In the genomic region with DNA sequence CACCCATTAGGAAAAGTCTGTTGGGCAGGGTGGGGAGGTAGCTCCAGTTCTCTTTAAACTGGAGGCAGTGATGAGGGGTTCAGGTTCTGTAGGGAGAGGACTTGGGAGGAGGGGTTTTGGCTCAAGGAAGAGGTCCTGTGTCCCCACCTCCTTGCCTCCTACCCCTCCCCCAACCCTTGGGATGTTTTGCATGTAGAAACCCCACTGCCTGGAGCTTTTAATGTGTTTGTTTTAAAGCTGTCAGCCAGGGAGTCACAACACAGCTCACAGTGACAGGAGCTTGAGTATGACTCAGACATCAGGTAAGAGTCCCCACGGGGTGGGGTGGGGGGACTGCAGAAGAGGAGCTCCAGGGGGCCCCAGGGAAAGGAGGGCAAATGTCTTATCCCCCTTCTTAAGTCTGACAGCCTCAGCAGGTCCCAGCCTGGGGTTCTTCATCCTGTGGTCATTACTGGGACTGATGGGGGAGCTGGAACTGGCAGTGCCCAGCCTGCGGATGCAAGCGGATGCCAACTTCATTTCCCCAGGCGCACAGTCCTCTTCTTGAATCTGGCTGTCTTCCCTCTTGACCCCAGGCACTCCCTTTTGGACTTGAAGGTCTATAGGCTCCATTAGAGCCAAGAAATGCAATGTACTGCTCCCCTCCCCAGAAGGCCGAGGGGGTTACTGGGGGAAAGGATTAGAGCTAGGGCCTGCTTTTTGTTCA, we compare ENCODE assay signal across 15 mouse cellular contexts. TPM values are rescaled to one million over a fixed set of nuclear protein-coding genes. Genes with fewer than 3 reads are reported as not detected.
DNase-seq lines count a peak whose midpoint lies in the region; ATAC-seq and TF ChIP-seq lines count a peak whose summit lies in the region.
"Had no signal": no experiment of that assay in that cellular context is flagged by ENCODE, and none has a peak within 500 bp of the region (broad histone marks: within the 10 kb centered on the region; RNA-seq: fewer than 3 reads in every experiment).

No protein-coding gene starts in this region.

- H3K4me3 ChIP-seq in kidney, embryonic 16.5 days (ENCODE audit: low read length), result no peak overlapping the region
- no peak overlapping the region for H3K4me3 ChIP-seq in midbrain, embryonic 14.5 days (replicated peaks; ENCODE audit: low read depth, low read length)
- no peak overlapping the region for H3K4me3 ChIP-seq in lung, adult 2 months (replicated peaks; ENCODE audit: extremely low read depth, low read depth, low read length)
- H3K4me3 ChIP-seq: forebrain, embryonic 15.5 days; heart, embryonic 10.5 days; limb, embryonic 12.5 days had no signal

- 0 out of 2 replicates have a peak, but pooled peaks cover 5% of the 10 kb centered on the region for H3K36me3 ChIP-seq in kidney, embryonic 16.5 days (ENCODE audit: insufficient read depth, low read length)
- peaks cover 5% of the 10 kb centered on the region; the same call in 1 of the 2 replicates for H3K36me3 ChIP-seq in midbrain, embryonic 14.5 days (ENCODE audit: control insufficient read depth, insufficient read depth, low read length)
- H3K36me3 ChIP-seq: forebrain, embryonic 15.5 days; heart, embryonic 10.5 days; limb, embryonic 12.5 days had no signal

- H3K27ac ChIP-seq in kidney, embryonic 16.5 days (ENCODE audit: low read length), result peak overlapping the region; percentile 81
- no peak overlapping the region for H3K27ac ChIP-seq in midbrain, embryonic 14.5 days (replicated peaks; ENCODE audit: low read depth, low read length)
- H3K27ac ChIP-seq: forebrain, embryonic 15.5 days; heart, embryonic 10.5 days; limb, embryonic 12.5 days had no signal

- whole genome bisulfite sequencing in kidney, embryonic 16.5 days, result 56% methylated on average over 5 of the region's 5 CpGs
- WGBS in midbrain, embryonic 14.5 days, result 38% methylated on average over 5 of the region's 5 CpGs
- 64% methylated on average over 5 of the region's 5 CpGs for WGBS in lung, adult 2 months

- TF ChIP-seq POLR2A in lung, adult 2 months (IDR thresholded peaks at IDR 0.05; ENCODE audit: borderline replicate concordance, extremely low read depth, low read depth, low read length), result no peak

- no peaks in the 10 kb centered on the region for H3K9me3 ChIP-seq in kidney, embryonic 16.5 days (ENCODE audit: low read length)
- H3K9me3 ChIP-seq in midbrain, embryonic 14.5 days (ENCODE audit: control insufficient read depth, low read length), result no peaks in the 10 kb centered on the region
- H3K9me3 ChIP-seq: forebrain, embryonic 15.5 days; heart, embryonic 10.5 days; limb, embryonic 12.5 days had no signal

- no peaks in the 10 kb centered on the region for H3K27me3 ChIP-seq in kidney, embryonic 16.5 days (ENCODE audit: insufficient read depth, low read length)
- no peaks in the 10 kb centered on the region for H3K27me3 ChIP-seq in midbrain, embryonic 14.5 days (ENCODE audit: control insufficient read depth, insufficient read depth, low read length)
- H3K27me3 ChIP-seq: forebrain, embryonic 15.5 days; Patski had no signal

- no peak for TF ChIP-seq CTCF in lung, adult 2 months (IDR thresholded peaks at IDR 0.05; ENCODE audit: insufficient read depth, low read length)

- ATAC-seq in kidney, embryonic 16.5 days (ENCODE audit: low FRiP score, low TSS enrichment), result no peak
- ATAC-seq in midbrain, embryonic 14.5 days (ENCODE audit: low FRiP score, low TSS enrichment), result no peak
- ATAC-seq: CD4-positive, CD25-positive, alpha-beta regulatory T cell, adult 4 months; forebrain, embryonic 15.5 days had no signal

- H3K4me1 ChIP-seq in kidney, embryonic 16.5 days (ENCODE audit: insufficient read depth, low read length), result peaks cover 65% of the 10 kb centered on the region
- H3K4me1 ChIP-seq in midbrain, embryonic 14.5 days (ENCODE audit: control insufficient read depth, insufficient read depth, low read length), result peaks cover 42% of the 10 kb centered on the region
- H3K4me1 ChIP-seq in lung, adult 2 months (ENCODE audit: control insufficient read depth, insufficient read depth, low read length), result peaks cover 7% of the 10 kb centered on the region; the same call in 1 of the 2 replicates

- H3K9ac ChIP-seq in kidney, embryonic 16.5 days (replicated peaks; ENCODE audit: low read length), result 0 out of 2 replicates have a peak overlapping the region, but pooled peaks have one; percentile 1
- no peak overlapping the region for H3K9ac ChIP-seq in midbrain, embryonic 14.5 days (replicated peaks; ENCODE audit: low read length)
- H3K9ac ChIP-seq: forebrain, embryonic 15.5 days; limb, embryonic 12.5 days had no signal

- peak; percentile 44 for DNase-seq in kidney, adult 11 months
- DNase-seq in kidney, adult 8-10 months, result no peak
- peak; percentile 9 for DNase-seq in retina, postnatal 1 day
- no peak for DNase-seq in retina, embryonic 14.5 days (ENCODE audit: low spot score)
- DNase-seq in midbrain, embryonic 14.5 days, result no peak
- DNase-seq in lung, adult 2 months, result no peak
- no peak for DNase-seq in ovary, postnatal 14 days (ENCODE audit: low spot score)
- DNase-seq: gastrocnemius, postnatal 10 days; lung, postnatal 36 days had no signal

- H3K4me2 ChIP-seq in kidney, embryonic 16.5 days (replicated peaks; ENCODE audit: low read depth, low read length), result no peak overlapping the region
- peak overlapping the region; percentile 81; the same call in 1 of the 2 replicates for H3K4me2 ChIP-seq in midbrain, embryonic 14.5 days (ENCODE audit: low read length)
- H3K4me2 ChIP-seq: forebrain, embryonic 15.5 days; limb, embryonic 12.5 days had no signal

RNA-seq across cellular contexts. Expression of a gene that starts 4.8 kb away (rescaled TPM):
- 6.2 and 6.4 TPM in 2 replicates for polyA plus RNA-seq in kidney, embryonic 16.5 days (2015; fragmentation: Nextera tagmentation; extraction: Ambion mirVana)
- polyA plus RNA-seq in midbrain, embryonic 14.5 days (2014; fragmentation: Nextera tagmentation; extraction: Ambion mirVana), result 15.4 and 20.5 TPM in 2 replicates
- polyA plus RNA-seq in lung, adult 2 months (2012; rRNA removed), result 21.7 and 26.9 TPM in 2 replicates

RNA-seq across cellular contexts. Expression of a gene that starts 24.4 kb away (rescaled TPM):
- 21.5 and 22.4 TPM in 2 replicates for polyA plus RNA-seq in kidney, embryonic 16.5 days (2015; fragmentation: Nextera tagmentation; extraction: Ambion mirVana)
- 22.8 and 23.8 TPM in 2 replicates for polyA plus RNA-seq in midbrain, embryonic 14.5 days (2014; fragmentation: Nextera tagmentation; extraction: Ambion mirVana)
- 15.2 and 16.5 TPM in 2 replicates for polyA plus RNA-seq in lung, adult 2 months (2012; rRNA removed)

Comparison
In these comparisons a context has a peak if more than half of its experiments do, and no peak if none do; other contexts are left out.
1. DNase-seq: peak in kidney, adult 11 months (single experiment) and retina, postnatal 1 day (single experiment); none in kidney, adult 8-10 months (0 of 2), retina, embryonic 14.5 days (single experiment), midbrain, embryonic 14.5 days (single experiment), lung, adult 2 months (single experiment) and ovary, postnatal 14 days (single experiment).